Mouse (Mus musculus): ENCODE measurements around the gene Padi4.

Padi4 gene

GRCm38 (mm10) chr4:140788264-140788663 lies 14.2 kb upstream of the Padi4 start:
- DNase-seq (ENCODE audit: low spot score in 2 of 2), result no peak

GRCm38 (mm10) chr4:140787414-140787813 lies 13.4 kb upstream of the Padi4 start:
- no peak for DNase-seq (ENCODE audit: low spot score in 2 of 2)

- DNase-seq (ENCODE audit: low spot score in 2 of 2), result no peak
These were observed 11.2 kb upstream of the Padi4 start for GRCm38 (mm10) chr4:140785217-140785616.

GRCm38 (mm10) chr4:140784292-140784945 lies 10.4 kb upstream of the Padi4 start:
- DNase-seq (ENCODE audit: low spot score in 2 of 2), result no peak

GRCm38 (mm10) chr4:140782821-140783220 lies 8.8 kb upstream of the Padi4 start:
- no peak for DNase-seq (ENCODE audit: low spot score in 2 of 2)

- DNase-seq (ENCODE audit: low spot score in 2 of 2), result no peak
These were observed 6.5 kb upstream of the Padi4 start for GRCm38 (mm10) chr4:140780507-140780906.

- DNase-seq (ENCODE audit: low spot score in 2 of 2), result no peak
These were observed 5.9 kb upstream of the Padi4 start for GRCm38 (mm10) chr4:140779803-140780397.

- DNase-seq (ENCODE audit: low spot score in 2 of 2), result no peak
These were observed 2.6 kb upstream of the Padi4 start for GRCm38 (mm10) chr4:140776623-140777022.

- DNase-seq (ENCODE audit: low spot score in 2 of 2), result no peak
These were observed 1.8 kb upstream of the Padi4 start for GRCm38 (mm10) chr4:140775876-140776275.

GRCm38 (mm10) chr4:140774893-140775292 lies 857 bp upstream of the Padi4 start:
- DNase-seq (ENCODE audit: low spot score in 2 of 2), result no peak

GRCm38 (mm10) chr4:140771091-140771490 lies 2.9 kb downstream of the Padi4 start:
- no peak for DNase-seq (ENCODE audit: low spot score in 2 of 2)

GRCm38 (mm10) chr4:140770433-140770832 lies 3.6 kb downstream of the Padi4 start:
- no peak for DNase-seq (ENCODE audit: low spot score in 2 of 2)

GRCm38 (mm10) chr4:140768973-140769372 lies 5.1 kb downstream of the Padi4 start:
- no peak for DNase-seq (ENCODE audit: low spot score in 2 of 2)

GRCm38 (mm10) chr4:140765936-140766335 lies 8.1 kb downstream of the Padi4 start:
- no peak for DNase-seq (ENCODE audit: low spot score in 2 of 2)

GRCm38 (mm10) chr4:140763158-140763557 lies 10.9 kb downstream of the Padi4 start:
- DNase-seq (ENCODE audit: low spot score in 2 of 2), result peak; percentile 11 to 19

GRCm38 (mm10) chr4:140761601-140762000 lies 12.4 kb downstream of the Padi4 start:
- no peak for DNase-seq (ENCODE audit: low spot score in 2 of 2)

- no peak for DNase-seq (ENCODE audit: low spot score in 2 of 2)
These were observed 18.2 kb downstream of the Padi4 start for GRCm38 (mm10) chr4:140755811-140756210.

GRCm38 (mm10) chr4:140753366-140753765 lies 20.7 kb downstream of the Padi4 start:
- no peak for DNase-seq (ENCODE audit: low spot score in 2 of 2)

- DNase-seq (ENCODE audit: low spot score in 2 of 2), result no peak
These were observed 23.7 kb downstream of the Padi4 start for GRCm38 (mm10) chr4:140750328-140750727.

- no peak for DNase-seq (ENCODE audit: low spot score in 2 of 2)
These were observed 26.1 kb downstream of the Padi4 start for GRCm38 (mm10) chr4:140747978-140748377.

- DNase-seq (ENCODE audit: low spot score in 2 of 2), result peak; percentile 54 to 64
These were observed 29.4 kb downstream of the Padi4 start for GRCm38 (mm10) chr4:140744654-140745053.

GRCm38 (mm10) chr4:140743086-140743485 lies 30.9 kb downstream of the Padi4 start:
- DNase-seq (ENCODE audit: low spot score in 2 of 2), result peak in 1 of 2 experiments; percentile 17

GRCm38 (mm10) chr4:140742543-140742942 lies 31.5 kb downstream of the Padi4 start, which contains the start of gene Padi6:
Gene Padi6 (minus strand): TSS chr4:140742643.
- no peak for DNase-seq (ENCODE audit: low spot score in 2 of 2)

Data from frontal cortex, postnatal 36 days (tissue).